Mouse (Mus musculus): ENCODE data around the gene Dus4l. TPM values are rescaled to one million over a fixed set of nuclear protein-coding genes. Genes with fewer than 3 reads are reported as not detected.

Gene Dus4l
- polyA plus RNA-seq (2014; fragmentation: Nextera tagmentation; extraction: Ambion mirVana): 9.3 and 13.2 TPM in 2 replicates

GRCm38 (mm10) chr12:31654197-31654964 lies at the start of gene Dus4l, which contains the start of gene Cog5:
Gene Dus4l (minus strand): TSS chr12:31654826.
Gene Cog5 (plus strand): TSS chr12:31654869.
- ATAC-seq (ENCODE audit: low FRiP score) (peak; percentile 96), DNase-seq (ENCODE audit: low spot score) (peak; percentile 97)
- H3K36me3 ChIP-seq (ENCODE audit: control insufficient read depth, insufficient read depth, low read length): no peaks in the 10 kb centered on the region
- H3K27me3 ChIP-seq (ENCODE audit: control insufficient read depth, insufficient read depth, low read length): no peaks in the 10 kb centered on the region
- H3K9ac ChIP-seq (ENCODE audit: low read depth, low read length): peak within 1 kb of the TSS; percentile 81
- no peak within 1 kb of the TSS for H3K27ac ChIP-seq (ENCODE audit: low read depth, low read length)
- H3K4me1 ChIP-seq (replicated peaks; ENCODE audit: control insufficient read depth, insufficient read depth, low read length): no peaks in the 10 kb centered on the region
- H3K4me3 ChIP-seq (ENCODE audit: low read depth, low read length): peak within 1 kb of the TSS; percentile 74
- peak within 1 kb of the TSS; percentile 56 for H3K4me2 ChIP-seq (replicated peaks; ENCODE audit: low read depth, low read length)
- WGBS: 1% methylated on average over 47 of the region's 47 CpGs
- H3K9me3 ChIP-seq (ENCODE audit: control insufficient read depth, low read length): no peaks in the 10 kb centered on the region

GRCm38 (mm10) chr12:31703904-31704303 lies 49.3 kb upstream of the Dus4l start:
- ATAC-seq (ENCODE audit: low FRiP score) (no peak), DNase-seq (ENCODE audit: low spot score) (no peak)
- H3K4me2 ChIP-seq (replicated peaks; ENCODE audit: low read depth, low read length): no peak overlapping the region
- H3K9me3 ChIP-seq (ENCODE audit: control insufficient read depth, low read length): no peaks in the 10 kb centered on the region
- H3K4me3 ChIP-seq (ENCODE audit: low read depth, low read length): no peak overlapping the region
- no peak overlapping the region for H3K9ac ChIP-seq (ENCODE audit: low read depth, low read length)
- no peaks in the 10 kb centered on the region for H3K27me3 ChIP-seq (ENCODE audit: control insufficient read depth, insufficient read depth, low read length)
- H3K36me3 ChIP-seq (ENCODE audit: control insufficient read depth, insufficient read depth, low read length): no peaks in the 10 kb centered on the region
- 79% methylated on average over 6 of the region's 6 CpGs for WGBS
- no peaks in the 10 kb centered on the region for H3K4me1 ChIP-seq (replicated peaks; ENCODE audit: control insufficient read depth, insufficient read depth, low read length)
- no peak overlapping the region for H3K27ac ChIP-seq (ENCODE audit: low read depth, low read length)

- Histone ChIP-seq H3K9me3 (ENCODE audit: control insufficient read depth, low read length) (no peaks in the 10 kb centered on the region; the same call in 1 of the 2 replicates), H3K27me3 (ENCODE audit: control insufficient read depth, insufficient read depth, low read length) (no peaks in the 10 kb centered on the region), H3K4me1 (replicated peaks; ENCODE audit: control insufficient read depth, insufficient read depth, low read length) (no peaks in the 10 kb centered on the region), H3K4me2 (replicated peaks; ENCODE audit: low read depth, low read length) (no peak overlapping the region), H3K4me3 (ENCODE audit: low read depth, low read length) (no peak overlapping the region), H3K36me3 (ENCODE audit: control insufficient read depth, insufficient read depth, low read length) (no peaks in the 10 kb centered on the region), H3K9ac (ENCODE audit: low read depth, low read length) (no peak overlapping the region), H3K27ac (ENCODE audit: low read depth, low read length) (no peak overlapping the region)
- ATAC-seq (ENCODE audit: low FRiP score) (no peak), DNase-seq (ENCODE audit: low spot score) (no peak)
- WGBS: 87% methylated on average over 5 of the region's 5 CpGs
Measured at GRCm38 (mm10) chr12:31701411-31701810, 46.8 kb upstream of the Dus4l start.

GRCm38 (mm10) chr12:31700623-31701347 lies 46.2 kb upstream of the Dus4l start:
- 50% methylated on average over 5 of the region's 5 CpGs for WGBS
- peak; percentile 21 for DNase-seq (ENCODE audit: low spot score)
- 0 out of 2 replicates have a peak, but pooled peaks have one; percentile 61 for ATAC-seq (ENCODE audit: low FRiP score)

GRCm38 (mm10) chr12:31693278-31693677 lies 38.7 kb upstream of the Dus4l start:
- no peaks in the 10 kb centered on the region for H3K27me3 ChIP-seq (ENCODE audit: control insufficient read depth, insufficient read depth, low read length)
- 91% methylated on average over 1 of the region's 1 CpGs for WGBS
- no peak for ATAC-seq (ENCODE audit: low FRiP score)

More at GRCm38 (mm10) chr12:31700623-31701347, 46.2 kb upstream of the Dus4l start:
- Histone ChIP-seq H3K27ac (ENCODE audit: low read depth, low read length) (no peak overlapping the region), H3K4me3 (ENCODE audit: low read depth, low read length) (no peak overlapping the region), H3K9ac (ENCODE audit: low read depth, low read length) (no peak overlapping the region), H3K4me2 (replicated peaks; ENCODE audit: low read depth, low read length) (no peak overlapping the region), H3K9me3 (ENCODE audit: control insufficient read depth, low read length) (no peaks in the 10 kb centered on the region; the same call in 1 of the 2 replicates), H3K36me3 (ENCODE audit: control insufficient read depth, insufficient read depth, low read length) (no peaks in the 10 kb centered on the region), H3K27me3 (ENCODE audit: control insufficient read depth, insufficient read depth, low read length) (no peaks in the 10 kb centered on the region), H3K4me1 (replicated peaks; ENCODE audit: control insufficient read depth, insufficient read depth, low read length) (no peaks in the 10 kb centered on the region)

GRCm38 (mm10) chr12:31686679-31687078 lies 32.1 kb upstream of the Dus4l start:
- Histone ChIP-seq H3K9me3 (ENCODE audit: control insufficient read depth, low read length) (no peaks in the 10 kb centered on the region), H3K27ac (ENCODE audit: low read depth, low read length) (no peak overlapping the region), H3K36me3 (ENCODE audit: control insufficient read depth, insufficient read depth, low read length) (no peaks in the 10 kb centered on the region), H3K4me1 (replicated peaks; ENCODE audit: control insufficient read depth, insufficient read depth, low read length) (no peaks in the 10 kb centered on the region), H3K27me3 (ENCODE audit: control insufficient read depth, insufficient read depth, low read length) (no peaks in the 10 kb centered on the region), H3K4me3 (ENCODE audit: low read depth, low read length) (no peak overlapping the region), H3K9ac (ENCODE audit: low read depth, low read length) (no peak overlapping the region), H3K4me2 (replicated peaks; ENCODE audit: low read depth, low read length) (no peak overlapping the region)
- 94% methylated on average over 3 of the region's 3 CpGs for WGBS
- ATAC-seq (ENCODE audit: low FRiP score): no peak
- DNase-seq (ENCODE audit: low spot score): no peak

More at GRCm38 (mm10) chr12:31693278-31693677, 38.7 kb upstream of the Dus4l start:
- no peak overlapping the region for H3K4me3 ChIP-seq (ENCODE audit: low read depth, low read length)
- no peaks in the 10 kb centered on the region for H3K36me3 ChIP-seq (ENCODE audit: control insufficient read depth, insufficient read depth, low read length)
- DNase-seq (ENCODE audit: low spot score): no peak
- H3K4me1 ChIP-seq (replicated peaks; ENCODE audit: control insufficient read depth, insufficient read depth, low read length): no peaks in the 10 kb centered on the region
- H3K9me3 ChIP-seq (ENCODE audit: control insufficient read depth, low read length): no peaks in the 10 kb centered on the region; the same call in 1 of the 2 replicates
- H3K4me2 ChIP-seq (replicated peaks; ENCODE audit: low read depth, low read length): no peak overlapping the region
- no peak overlapping the region for H3K27ac ChIP-seq (ENCODE audit: low read depth, low read length)
- no peak overlapping the region for H3K9ac ChIP-seq (ENCODE audit: low read depth, low read length)

- no peaks in the 10 kb centered on the region for H3K36me3 ChIP-seq (ENCODE audit: control insufficient read depth, insufficient read depth, low read length)
- WGBS: 53% methylated on average over 3 of the region's 3 CpGs
- H3K27ac ChIP-seq (ENCODE audit: low read depth, low read length): no peak overlapping the region
- no peak for DNase-seq (ENCODE audit: low spot score)
- H3K9me3 ChIP-seq (ENCODE audit: control insufficient read depth, low read length): no peaks in the 10 kb centered on the region
- ATAC-seq (ENCODE audit: low FRiP score): no peak
- no peaks in the 10 kb centered on the region for H3K27me3 ChIP-seq (ENCODE audit: control insufficient read depth, insufficient read depth, low read length)
- H3K4me1 ChIP-seq (replicated peaks; ENCODE audit: control insufficient read depth, insufficient read depth, low read length): no peaks in the 10 kb centered on the region
- H3K4me3 ChIP-seq (ENCODE audit: low read depth, low read length): no peak overlapping the region
- no peak overlapping the region for H3K4me2 ChIP-seq (replicated peaks; ENCODE audit: low read depth, low read length)
- H3K9ac ChIP-seq (ENCODE audit: low read depth, low read length): no peak overlapping the region
Measured at GRCm38 (mm10) chr12:31667187-31667586, 12.6 kb upstream of the Dus4l start.

GRCm38 (mm10) chr12:31665999-31666398 lies 11.4 kb upstream of the Dus4l start:
- Histone ChIP-seq H3K4me1 (replicated peaks; ENCODE audit: control insufficient read depth, insufficient read depth, low read length) (no peaks in the 10 kb centered on the region), H3K9ac (ENCODE audit: low read depth, low read length) (no peak overlapping the region), H3K27me3 (ENCODE audit: control insufficient read depth, insufficient read depth, low read length) (no peaks in the 10 kb centered on the region), H3K9me3 (ENCODE audit: control insufficient read depth, low read length) (no peaks in the 10 kb centered on the region), H3K4me3 (ENCODE audit: low read depth, low read length) (no peak overlapping the region), H3K4me2 (replicated peaks; ENCODE audit: low read depth, low read length) (no peak overlapping the region), H3K36me3 (ENCODE audit: control insufficient read depth, insufficient read depth, low read length) (no peaks in the 10 kb centered on the region), H3K27ac (ENCODE audit: low read depth, low read length) (no peak overlapping the region)
- no peak for DNase-seq (ENCODE audit: low spot score)
- 67% methylated on average over 6 of the region's 6 CpGs for WGBS
- no peak for ATAC-seq (ENCODE audit: low FRiP score)
